Mouse (Mus musculus) MEL (cell line): ENCODE results near the gene Inpp5b.
A peak's percentile ranks its signal among the peaks of the same experiment; 100 is the strongest.

Experiments
- EP300 ChIP-seq, 2 experiments: IDR thresholded peaks; 2 replicates each; pipeline ENCODE4 v1.6.1; 2011; ENCODE audit warnings: improper control_type of control experiment in 2 of 2, low read length in 2 of 2, low read depth in 1 of 2, mild to moderate bottlenecking in 1 of 2
- HCFC1 ChIP-seq: IDR thresholded peaks from 2 replicates; pipeline ENCODE4 v1.6.1; 2012; ENCODE audit warnings: low read depth, mild to moderate bottlenecking, inconsistent platforms, low read length, improper control_type of control experiment, moderate library complexity
- MXI1 ChIP-seq: IDR thresholded peaks from 2 replicates; pipeline ENCODE4 v1.6.1; 2011; ENCODE audit warnings: mild to moderate bottlenecking, low read depth, low read length, improper control_type of control experiment
- POLR2A ChIP-seq, 2 experiments: IDR thresholded peaks; 2 replicates each; pipeline ENCODE4 v1.6.1; 2011 to 2012; ENCODE audit warnings: low read length in 2 of 2, mild to moderate bottlenecking in 2 of 2, control low read depth in 1 of 2, improper control_type of control experiment in 1 of 2, low read depth in 1 of 2, moderate library complexity in 1 of 2; ENCODE audit not compliant: control insufficient read depth in 1 of 2, insufficient read depth in 1 of 2, poor library complexity in 1 of 2
- RCOR1 ChIP-seq: IDR thresholded peaks from 2 replicates; pipeline ENCODE4 v1.6.1; 2012; ENCODE audit warnings: low read depth, mild to moderate bottlenecking, inconsistent platforms, low read length, improper control_type of control experiment
- TAL1 ChIP-seq: IDR thresholded peaks from 2 replicates; pipeline ENCODE4 v1.6.1; 2012; ENCODE audit warnings: mild to moderate bottlenecking, inconsistent platforms, low read length, moderate library complexity, mixed read lengths
- USF1 ChIP-seq: IDR thresholded peaks from 2 replicates; pipeline ENCODE4 v1.6.1; 2014; ENCODE audit warnings: low read depth, mild to moderate bottlenecking, inconsistent platforms, low read length, improper control_type of control experiment, moderate library complexity

DNA sequence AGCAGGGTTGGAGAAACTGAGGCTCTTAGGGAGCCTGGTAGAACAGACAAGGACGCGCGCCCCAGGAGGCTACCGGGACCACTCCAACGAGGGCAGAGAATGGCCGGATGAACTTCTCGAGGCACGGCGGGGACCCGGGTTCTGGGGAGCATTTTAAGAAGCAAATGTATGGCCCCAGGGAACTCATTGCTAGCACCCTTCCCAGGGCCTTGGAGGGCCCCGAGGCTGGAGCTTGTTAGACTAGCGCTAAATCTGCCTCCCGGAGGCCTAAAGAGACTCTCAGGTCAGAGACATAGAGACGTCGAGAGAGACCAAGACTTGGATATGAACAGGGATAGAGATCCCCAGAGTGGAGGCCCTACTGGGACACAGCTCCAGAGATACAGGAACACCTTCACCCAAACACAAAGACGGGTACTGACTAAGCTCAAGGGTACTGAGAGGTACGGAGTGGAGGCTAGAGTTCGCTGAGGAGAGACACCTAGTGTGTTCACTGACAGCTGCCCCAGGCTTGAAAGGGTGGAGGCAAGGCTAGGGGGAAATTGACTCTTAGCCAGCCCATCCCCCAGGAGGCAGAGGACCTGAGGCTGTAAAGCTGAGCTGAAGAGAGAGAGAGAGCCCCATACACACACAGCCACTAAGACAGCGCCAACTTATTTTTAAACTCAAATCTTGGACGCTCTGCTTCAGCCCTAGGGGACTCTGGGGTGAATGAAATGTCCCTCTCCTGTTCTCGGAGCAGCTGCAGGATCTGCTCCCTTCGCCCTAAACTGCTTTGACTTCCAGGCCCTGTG is 40.4 kb upstream of the Inpp5b start:
- TF ChIP-seq POLR2A (IDR thresholded peaks at IDR 0.05; ENCODE audit: control insufficient read depth in 1 of 2, insufficient read depth in 1 of 2, low read depth in 1 of 2, low read length in 2 of 2, poor library complexity in 1 of 2): 0 out of 4 replicates have a peak, but pooled peaks of 1 of the 2 experiments have one; percentile 2
- TF ChIP-seq RCOR1: no peak
- no peak for TF ChIP-seq TAL1
- no peak for TF ChIP-seq USF1
- 0 out of 2 replicates have a peak, but pooled peaks have one; percentile 13 for TF ChIP-seq HCFC1
- TF ChIP-seq MXI1: 0 out of 2 replicates have a peak, but pooled peaks have one; percentile 46
- TF ChIP-seq EP300 (IDR thresholded peaks at IDR 0.05; ENCODE audit: low read depth in 1 of 2, low read length in 2 of 2): no peak
